Mouse (Mus musculus) right cerebral cortex, postnatal 4 days (tissue): ENCODE results near the gene Ppp6r3.

Experiments
- DNase-seq: peaks from one replicate; pipeline ENCODE4 v3.0.0-alpha.2; 2022

The Ppp6r3 gene

GRCm38 (mm10) chr19:3429156-3429816 is 146.3 kb downstream of the Ppp6r3 start:
- DNase-seq = no peak

- no peak for DNase-seq
These were observed 147.3 kb downstream of the Ppp6r3 start for GRCm38 (mm10) chr19:3428057-3428830.

- no peak for DNase-seq
These were observed 151.3 kb downstream of the Ppp6r3 start for GRCm38 (mm10) chr19:3424214-3424613.

GRCm38 (mm10) chr19:3422981-3423380 is 152.6 kb downstream of the Ppp6r3 start:
- DNase-seq = no peak

- DNase-seq = no peak
These were observed 153.1 kb downstream of the Ppp6r3 start for GRCm38 (mm10) chr19:3422488-3422887.

GRCm38 (mm10) chr19:3419251-3419650 is 156.3 kb downstream of the Ppp6r3 start:
- DNase-seq = no peak

GRCm38 (mm10) chr19:3414268-3414733 is 161.2 kb downstream of the Ppp6r3 start, which contains the start of gene Gal:
Gene Gal (minus strand): TSS chr19:3414544.
- DNase-seq = peak; percentile 28

GRCm38 (mm10) chr19:3405531-3406281 is 169.8 kb downstream of the Ppp6r3 start:
- no peak for DNase-seq
